7 mouse cellular contexts compared by ENCODE assay signal in the genomic region with DNA sequence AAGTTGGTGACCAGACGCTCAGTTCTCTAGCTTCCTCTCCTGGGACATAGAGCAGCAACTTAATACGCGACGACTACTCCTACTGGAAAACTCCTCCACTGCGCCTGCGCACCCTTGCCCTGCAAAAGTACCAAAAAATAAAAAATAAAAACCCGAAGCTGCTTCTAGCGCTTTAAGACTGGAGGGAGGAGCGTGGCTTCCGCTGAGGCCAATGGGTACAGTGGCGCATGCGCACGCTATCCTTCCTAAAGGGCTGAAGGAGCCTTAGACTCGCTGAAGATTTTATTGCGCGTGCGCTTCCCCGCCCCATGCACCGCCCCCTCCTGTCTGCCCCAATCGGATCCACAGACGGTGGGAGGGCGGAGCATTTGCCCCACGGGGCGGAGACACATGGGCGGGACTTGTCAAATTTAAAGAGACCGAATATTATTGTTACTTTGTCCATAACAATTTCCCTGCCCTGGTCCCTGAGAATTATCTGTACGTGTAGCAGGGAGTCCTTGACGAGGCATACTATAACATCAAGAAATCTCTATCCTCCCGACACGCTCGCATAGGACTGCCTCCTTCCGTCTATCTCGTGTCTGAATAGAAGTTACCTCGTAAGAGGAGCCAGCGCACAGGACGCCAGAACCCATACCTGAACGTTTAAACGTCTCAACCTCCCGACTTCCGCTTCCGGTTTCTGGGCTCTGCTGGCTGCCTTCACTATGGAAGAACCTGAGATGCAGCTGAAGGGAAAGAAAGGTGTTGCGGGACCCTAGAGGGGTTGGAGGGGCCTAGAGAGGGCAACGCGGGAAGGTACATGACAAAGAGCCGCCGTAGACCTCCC. TPM values are rescaled to one million over a fixed set of nuclear protein-coding genes. Genes with fewer than 3 reads are reported as not detected.
DNase-seq lines count a peak whose midpoint lies in the region; ATAC-seq lines count a peak whose summit lies in the region.

A gene (minus strand): TSS at position 129 of the 832 bp plus-strand sequence.
A gene (plus strand): TSS at position 474 of the 832 bp plus-strand sequence.
A gene (plus strand): TSS at position 686 of the 832 bp plus-strand sequence.

- peak within 1 kb of the TSS; percentile 85 for H3K27ac ChIP-seq in embryonic facial prominence, embryonic 12.5 days
- peak within 1 kb of the TSS; percentile 71; the same call in 1 of the 2 replicates for H3K27ac ChIP-seq in limb, embryonic 11.5 days (replicated peaks; ENCODE audit: low read depth, low read length)
- H3K27ac ChIP-seq in midbrain, embryonic 14.5 days (replicated peaks; ENCODE audit: low read depth, low read length): peak within 1 kb of the TSS; percentile 62

- DNase-seq in adrenal gland, postnatal 25 days: peak; percentile 99
- DNase-seq in heart, adult 11 months: peak; percentile 100
- DNase-seq in kidney, adult 18-20 months: peak; percentile 99
- DNase-seq in limb, embryonic 11.5 days (ENCODE audit: low spot score): peak; percentile 99
- DNase-seq in midbrain, embryonic 14.5 days: peak; percentile 100
- peak; percentile 99 for DNase-seq in spleen, adult 18-20 months

- no peaks in the 10 kb centered on the region for H3K27me3 ChIP-seq in embryonic facial prominence, embryonic 12.5 days
- no peaks in the 10 kb centered on the region for H3K27me3 ChIP-seq in limb, embryonic 11.5 days (ENCODE audit: control insufficient read depth, insufficient read depth, low read length)
- no peaks in the 10 kb centered on the region for H3K27me3 ChIP-seq in midbrain, embryonic 14.5 days (ENCODE audit: control insufficient read depth, insufficient read depth, low read length)

- H3K9me3 ChIP-seq in embryonic facial prominence, embryonic 12.5 days: no peaks in the 10 kb centered on the region
- no peaks in the 10 kb centered on the region for H3K9me3 ChIP-seq in limb, embryonic 11.5 days (ENCODE audit: control insufficient read depth, low read length)
- H3K9me3 ChIP-seq in midbrain, embryonic 14.5 days (ENCODE audit: control insufficient read depth, low read length): no peaks in the 10 kb centered on the region

- WGBS in embryonic facial prominence, embryonic 12.5 days: under 1% methylated on average over 46 of the region's 46 CpGs
- under 1% methylated on average over 46 of the region's 46 CpGs for WGBS in limb, embryonic 11.5 days
- WGBS in midbrain, embryonic 14.5 days: under 1% methylated on average over 46 of the region's 46 CpGs

- peak within 1 kb of the TSS; percentile 82 for H3K4me2 ChIP-seq in embryonic facial prominence, embryonic 12.5 days (replicated peaks)
- H3K4me2 ChIP-seq in limb, embryonic 11.5 days (ENCODE audit: low read depth, severe bottlenecking): peak within 1 kb of the TSS; percentile 79
- H3K4me2 ChIP-seq in midbrain, embryonic 14.5 days (ENCODE audit: low read length): peak within 1 kb of the TSS; percentile 66

- ATAC-seq in embryonic facial prominence, embryonic 12.5 days (ENCODE audit: insufficient number of reproducible peaks, insufficient read depth, low FRiP score, low TSS enrichment): peak; percentile 95
- peak; percentile 95 for ATAC-seq in limb, embryonic 11.5 days (ENCODE audit: insufficient number of reproducible peaks, low FRiP score, low TSS enrichment, low read depth)
- peak; percentile 97 for ATAC-seq in midbrain, embryonic 14.5 days (ENCODE audit: low FRiP score, low TSS enrichment)

- H3K4me1 ChIP-seq in embryonic facial prominence, embryonic 12.5 days: peaks cover 18% of the 10 kb centered on the region
- H3K4me1 ChIP-seq in limb, embryonic 11.5 days (ENCODE audit: control insufficient read depth, insufficient read depth, low read length): peaks cover 13% of the 10 kb centered on the region
- H3K4me1 ChIP-seq in midbrain, embryonic 14.5 days (ENCODE audit: control insufficient read depth, insufficient read depth, low read length): peaks cover 19% of the 10 kb centered on the region

- peak within 1 kb of the TSS; percentile 81 for H3K4me3 ChIP-seq in embryonic facial prominence, embryonic 12.5 days
- H3K4me3 ChIP-seq in limb, embryonic 11.5 days (ENCODE audit: low read depth, low read length): peak within 1 kb of the TSS; percentile 75
- peak within 1 kb of the TSS; percentile 55 for H3K4me3 ChIP-seq in midbrain, embryonic 14.5 days (replicated peaks; ENCODE audit: low read depth, low read length)

- H3K36me3 ChIP-seq in embryonic facial prominence, embryonic 12.5 days: peaks cover 47% of the 10 kb centered on the region
- H3K36me3 ChIP-seq in limb, embryonic 11.5 days (ENCODE audit: control insufficient read depth, insufficient read depth, low read length): peaks cover 5% of the 10 kb centered on the region
- peaks cover 37% of the 10 kb centered on the region for H3K36me3 ChIP-seq in midbrain, embryonic 14.5 days (ENCODE audit: control insufficient read depth, insufficient read depth, low read length)

- peak within 1 kb of the TSS; percentile 81 for H3K9ac ChIP-seq in embryonic facial prominence, embryonic 12.5 days
- peak within 1 kb of the TSS; percentile 82 for H3K9ac ChIP-seq in limb, embryonic 11.5 days (ENCODE audit: low read length)
- H3K9ac ChIP-seq in midbrain, embryonic 14.5 days (replicated peaks; ENCODE audit: low read length): peak within 1 kb of the TSS; percentile 68

RNA-seq across cellular contexts. Expression of the first gene that starts in this region (rescaled TPM):
- 14.6 and 17.6 TPM in 2 replicates for total RNA-seq in adrenal gland, postnatal 25 days (2021)
- 25.8 and 28.3 TPM in 2 replicates for polyA plus RNA-seq in embryonic facial prominence, embryonic 12.5 days (2016; fragmentation: Nextera tagmentation; extraction: Ambion mirVana)
- 20.0 and 21.3 TPM in 2 replicates for polyA plus RNA-seq in limb, embryonic 11.5 days (2014; fragmentation: Nextera tagmentation; extraction: Ambion mirVana)
- 6.7 and 7.5 TPM in 2 replicates for polyA plus RNA-seq in midbrain, embryonic 14.5 days (2014; fragmentation: Nextera tagmentation; extraction: Ambion mirVana)

RNA-seq across cellular contexts. Expression of the second gene that starts in this region (rescaled TPM):
- 70.3 and 71.8 TPM in 2 replicates for total RNA-seq in adrenal gland, postnatal 25 days (2021)
- 46.5 and 46.7 TPM in 2 replicates for polyA plus RNA-seq in embryonic facial prominence, embryonic 12.5 days (2016; fragmentation: Nextera tagmentation; extraction: Ambion mirVana)
- 49.6 and 53.2 TPM in 2 replicates for polyA plus RNA-seq in limb, embryonic 11.5 days (2014; fragmentation: Nextera tagmentation; extraction: Ambion mirVana)
- 64.2 and 71.2 TPM in 2 replicates for polyA plus RNA-seq in midbrain, embryonic 14.5 days (2014; fragmentation: Nextera tagmentation; extraction: Ambion mirVana)

RNA-seq across cellular contexts. Expression of the third gene that starts in this region (rescaled TPM):
- total RNA-seq in adrenal gland, postnatal 25 days (2021): 0.79 TPM in 1 of 2 replicates, not detected in the other
- 1.4 and 1.9 TPM in 2 replicates for polyA plus RNA-seq in embryonic facial prominence, embryonic 12.5 days (2016; fragmentation: Nextera tagmentation; extraction: Ambion mirVana)
- 0.40 and 0.41 TPM in 2 replicates for polyA plus RNA-seq in limb, embryonic 11.5 days (2014; fragmentation: Nextera tagmentation; extraction: Ambion mirVana)
- polyA plus RNA-seq in midbrain, embryonic 14.5 days (2014; fragmentation: Nextera tagmentation; extraction: Ambion mirVana): 0.46 and 0.50 TPM in 2 replicates

Comparison
In these comparisons a context has a peak if more than half of its experiments do, and no peak if none do; other contexts are left out.
1. Peak in every context shown above with its lines: DNase-seq, ATAC-seq, H3K4me3 ChIP-seq and H3K27ac ChIP-seq.